Mouse (Mus musculus): ENCODE measurements around the gene Slc52a3. TPM values are rescaled to one million over a fixed set of nuclear protein-coding genes. Genes with fewer than 3 reads are reported as not detected.
A peak's percentile ranks its signal among the peaks of the same experiment; 100 is the strongest.

Gene Slc52a3
- polyA plus RNA-seq (2015; fragmentation: Nextera tagmentation; extraction: Ambion mirVana), result 5.9 and 6.3 TPM in 2 replicates

DNA sequence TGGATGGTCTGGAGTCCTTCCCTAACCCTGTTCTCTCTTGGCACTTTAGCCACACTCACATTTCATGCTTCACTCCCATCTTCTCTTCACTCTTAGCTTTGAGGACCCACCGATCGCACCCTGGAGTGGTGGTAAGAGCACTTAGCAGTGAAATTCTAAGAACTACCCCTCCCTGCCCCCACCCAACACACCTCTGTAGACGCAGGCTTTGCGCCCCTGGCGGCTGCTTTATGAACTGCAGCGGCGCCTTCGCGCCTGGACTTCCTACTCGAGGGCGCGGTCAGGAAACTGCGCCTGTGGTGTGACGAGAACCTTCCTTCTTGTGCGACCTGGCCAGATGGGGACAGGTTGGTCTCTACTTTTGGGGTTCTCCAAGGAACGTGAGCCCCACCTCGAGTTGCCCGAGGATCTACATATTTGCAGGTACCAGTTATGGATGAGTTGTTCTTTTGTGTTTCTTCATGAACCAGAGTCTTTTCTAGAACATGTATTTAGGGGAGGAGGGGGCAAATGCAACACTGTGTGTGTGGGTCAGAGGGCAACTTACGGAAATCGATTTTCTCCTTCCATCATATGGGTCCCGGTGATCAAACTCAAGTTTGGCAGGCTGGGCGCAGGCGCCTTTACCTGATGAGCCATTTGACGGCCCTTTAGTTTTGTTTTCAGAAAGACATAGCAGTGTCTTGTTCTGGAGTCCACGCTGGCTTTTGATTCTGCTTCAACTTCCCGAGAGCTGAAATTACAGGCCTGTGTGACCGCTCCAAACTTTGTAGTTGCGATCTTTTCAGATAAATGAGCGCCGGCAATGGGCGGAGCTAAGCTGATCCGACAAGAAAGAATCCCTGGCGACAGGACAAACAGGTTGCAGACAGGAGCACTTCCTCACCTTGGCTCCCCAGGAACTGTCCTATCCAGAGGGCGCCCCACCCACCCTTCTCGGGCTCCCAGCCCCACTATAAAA lies at the start of gene Slc52a3:
Gene Slc52a3 (plus strand): TSS at position 283 of the 961 bp plus-strand sequence.
- whole genome bisulfite sequencing, result 6% methylated on average over 35 of the region's 35 CpGs
- H3K27me3 ChIP-seq, result peaks cover 53% of the 10 kb centered on the region

GRCm38 (mm10) chr2:151947617-151948016 lies 48.7 kb upstream of the Slc52a3 start:
- 83% methylated on average over 2 of the region's 2 CpGs for WGBS
- Histone ChIP-seq H3K4me2 (replicated peaks) (no peak overlapping the region), H3K27me3 (no peaks in the 10 kb centered on the region), H3K9ac (no peak overlapping the region), H3K4me1 (no peaks in the 10 kb centered on the region), H3K36me3 (no peaks in the 10 kb centered on the region), H3K27ac (replicated peaks) (no peak overlapping the region), H3K4me3 (replicated peaks) (no peak overlapping the region), H3K9me3 (replicated peaks) (no peaks in the 10 kb centered on the region)
- no peak for ATAC-seq (ENCODE audit: insufficient number of reproducible peaks, low FRiP score, low TSS enrichment, low read depth)

More for the DNA sequence above, at the start of gene Slc52a3:
- Histone ChIP-seq H3K4me3 (replicated peaks) (peak within 1 kb of the TSS; percentile 24), H3K4me1 (peaks cover 21% of the 10 kb centered on the region; the same call in 1 of the 2 replicates), H3K36me3 (no peaks in the 10 kb centered on the region), H3K4me2 (replicated peaks) (peak within 1 kb of the TSS; percentile 39), H3K9ac (no peak within 1 kb of the TSS), H3K27ac (replicated peaks) (no peak within 1 kb of the TSS), H3K9me3 (replicated peaks) (no peaks in the 10 kb centered on the region)
- ATAC-seq (ENCODE audit: insufficient number of reproducible peaks, low FRiP score, low TSS enrichment, low read depth), result no peak

- H3K9ac ChIP-seq, result no peak overlapping the region
- no peaks in the 10 kb centered on the region for H3K36me3 ChIP-seq
- H3K9me3 ChIP-seq (replicated peaks), result no peaks in the 10 kb centered on the region
- no peak overlapping the region for H3K4me2 ChIP-seq (replicated peaks)
- no peak overlapping the region for H3K27ac ChIP-seq (replicated peaks)
- no peaks in the 10 kb centered on the region for H3K27me3 ChIP-seq
- 75% methylated on average over 7 of the region's 7 CpGs for WGBS
- ATAC-seq (ENCODE audit: insufficient number of reproducible peaks, low FRiP score, low TSS enrichment, low read depth), result no peak
- no peaks in the 10 kb centered on the region for H3K4me1 ChIP-seq
- H3K4me3 ChIP-seq (replicated peaks), result no peak overlapping the region
Observed at GRCm38 (mm10) chr2:151948311-151948710, 48.0 kb upstream of the Slc52a3 start.

GRCm38 (mm10) chr2:151949082-151949774 lies 47.1 kb upstream of the Slc52a3 start:
- ATAC-seq (ENCODE audit: insufficient number of reproducible peaks, low FRiP score, low TSS enrichment, low read depth), result no peak
- no peak overlapping the region for H3K27ac ChIP-seq (replicated peaks)
- H3K4me2 ChIP-seq (replicated peaks), result no peak overlapping the region
- no peak overlapping the region for H3K4me3 ChIP-seq (replicated peaks)
- H3K27me3 ChIP-seq, result no peaks in the 10 kb centered on the region
- 85% methylated on average over 2 of the region's 2 CpGs for WGBS
- H3K9me3 ChIP-seq (replicated peaks), result no peaks in the 10 kb centered on the region
- H3K4me1 ChIP-seq, result no peaks in the 10 kb centered on the region
- H3K9ac ChIP-seq, result no peak overlapping the region
- H3K36me3 ChIP-seq, result no peaks in the 10 kb centered on the region

GRCm38 (mm10) chr2:151953665-151954064 lies 42.6 kb upstream of the Slc52a3 start:
- Histone ChIP-seq H3K9ac (no peak overlapping the region), H3K27ac (replicated peaks) (no peak overlapping the region), H3K9me3 (replicated peaks) (no peaks in the 10 kb centered on the region), H3K4me1 (no peaks in the 10 kb centered on the region), H3K4me2 (replicated peaks) (no peak overlapping the region), H3K27me3 (no peaks in the 10 kb centered on the region), H3K4me3 (replicated peaks) (no peak overlapping the region), H3K36me3 (no peaks in the 10 kb centered on the region)
- WGBS, result 84% methylated on average over 8 of the region's 8 CpGs
- ATAC-seq (ENCODE audit: insufficient number of reproducible peaks, low FRiP score, low TSS enrichment, low read depth), result no peak

- Histone ChIP-seq H3K27me3 (no peaks in the 10 kb centered on the region), H3K27ac (replicated peaks) (no peak overlapping the region), H3K4me1 (peaks cover 4% of the 10 kb centered on the region), H3K4me2 (replicated peaks) (no peak overlapping the region), H3K9me3 (replicated peaks) (no peaks in the 10 kb centered on the region), H3K9ac (no peak overlapping the region), H3K4me3 (replicated peaks) (no peak overlapping the region), H3K36me3 (no peaks in the 10 kb centered on the region)
- 72% methylated on average over 4 of the region's 4 CpGs for WGBS
- ATAC-seq (ENCODE audit: insufficient number of reproducible peaks, low FRiP score, low TSS enrichment, low read depth), result no peak
Observed at GRCm38 (mm10) chr2:151956500-151957137, 39.7 kb upstream of the Slc52a3 start.

DNA sequence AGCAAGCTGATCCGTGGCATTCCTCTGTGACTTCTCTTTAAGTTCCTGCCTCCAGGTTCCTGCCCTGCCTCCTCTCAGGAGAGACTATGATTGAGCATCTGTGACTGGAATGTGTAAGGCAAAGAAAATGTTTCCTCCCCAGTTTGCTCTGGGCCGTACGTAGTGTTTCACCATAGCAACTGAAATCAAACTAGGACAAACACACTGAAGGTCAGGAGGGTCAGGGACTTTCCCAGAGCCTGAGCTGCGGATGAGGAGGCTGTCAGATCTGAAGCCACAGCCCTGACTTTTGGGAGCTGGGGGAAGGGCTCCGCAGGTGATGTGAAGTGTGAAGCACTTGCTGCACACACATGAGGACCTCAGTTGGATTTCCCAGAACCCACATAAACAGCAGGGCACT lies 37.0 kb upstream of the Slc52a3 start:
- Histone ChIP-seq H3K4me3 (replicated peaks) (no peak overlapping the region), H3K9ac (no peak overlapping the region), H3K9me3 (replicated peaks) (no peaks in the 10 kb centered on the region), H3K27me3 (no peaks in the 10 kb centered on the region), H3K4me1 (peaks cover 28% of the 10 kb centered on the region), H3K27ac (replicated peaks) (no peak overlapping the region), H3K36me3 (no peaks in the 10 kb centered on the region), H3K4me2 (replicated peaks) (no peak overlapping the region)
- WGBS, result 28% methylated on average over 5 of the region's 5 CpGs
- ATAC-seq (ENCODE audit: insufficient number of reproducible peaks, low FRiP score, low TSS enrichment, low read depth), result no peak

GRCm38 (mm10) chr2:151961284-151962196 lies 34.8 kb upstream of the Slc52a3 start:
- Histone ChIP-seq H3K9me3 (replicated peaks) (no peaks in the 10 kb centered on the region), H3K27me3 (no peaks in the 10 kb centered on the region), H3K27ac (replicated peaks) (peak overlapping the region; percentile 69), H3K9ac (no peak overlapping the region), H3K4me3 (replicated peaks) (no peak overlapping the region), H3K4me2 (replicated peaks) (no peak overlapping the region), H3K36me3 (no peaks in the 10 kb centered on the region), H3K4me1 (peaks cover 33% of the 10 kb centered on the region)
- WGBS, result 42% methylated on average over 9 of the region's 9 CpGs
- no peak for ATAC-seq (ENCODE audit: insufficient number of reproducible peaks, low FRiP score, low TSS enrichment, low read depth)

- Histone ChIP-seq H3K9me3 (replicated peaks) (no peaks in the 10 kb centered on the region), H3K36me3 (no peaks in the 10 kb centered on the region), H3K4me1 (peaks cover 33% of the 10 kb centered on the region), H3K9ac (no peak overlapping the region), H3K27ac (replicated peaks) (peak overlapping the region; percentile 48), H3K4me2 (replicated peaks) (no peak overlapping the region), H3K27me3 (no peaks in the 10 kb centered on the region), H3K4me3 (replicated peaks) (no peak overlapping the region)
- peak; percentile 70 for ATAC-seq (ENCODE audit: insufficient number of reproducible peaks, low FRiP score, low TSS enrichment, low read depth)
- WGBS, result 32% methylated on average over 10 of the region's 10 CpGs
Observed at GRCm38 (mm10) chr2:151962474-151962873, 33.8 kb upstream of the Slc52a3 start.

DNA sequence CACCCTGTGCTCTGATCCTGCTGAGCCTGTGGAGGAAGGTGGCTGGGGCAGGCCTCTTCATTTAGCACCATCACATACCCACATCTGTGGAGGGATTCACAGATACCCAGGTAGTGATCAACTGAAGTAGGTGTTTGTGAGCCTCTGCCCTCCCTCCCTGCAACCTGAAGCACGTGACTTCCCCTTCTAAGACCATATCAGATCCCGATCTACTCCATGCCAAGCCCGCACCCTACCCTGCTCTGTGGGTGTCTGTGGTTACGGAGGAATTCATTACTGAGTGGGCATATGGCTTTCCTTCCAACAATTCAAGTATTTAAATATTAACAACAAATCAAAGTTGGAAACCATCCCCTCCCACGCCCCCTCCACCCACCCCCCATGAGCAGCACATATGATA lies 33.0 kb upstream of the Slc52a3 start:
- no peak overlapping the region for H3K4me3 ChIP-seq (replicated peaks)
- 67% methylated on average over 5 of the region's 5 CpGs for WGBS
- no peaks in the 10 kb centered on the region for H3K9me3 ChIP-seq (replicated peaks)
- H3K4me1 ChIP-seq, result peaks cover 33% of the 10 kb centered on the region
- no peak overlapping the region for H3K27ac ChIP-seq (replicated peaks)
- H3K9ac ChIP-seq, result no peak overlapping the region
- no peaks in the 10 kb centered on the region for H3K27me3 ChIP-seq
- no peaks in the 10 kb centered on the region for H3K36me3 ChIP-seq
- no peak overlapping the region for H3K4me2 ChIP-seq (replicated peaks)
- no peak for ATAC-seq (ENCODE audit: insufficient number of reproducible peaks, low FRiP score, low TSS enrichment, low read depth)
